Mouse (Mus musculus): Measurements from ENCODE around the gene Ripor1. TPM values are rescaled to one million over a fixed set of nuclear protein-coding genes. Genes with fewer than 3 reads are reported as not detected.
"Not testable (repeated sequence)": the region's sequence is repeated elsewhere in the genome, so short reads cannot be mapped to it uniquely, and the experiment has no call there.

Ripor1 gene
- total RNA-seq, 2 experiments from 2014 or later = 81.0 to 81.3 TPM

- DNase-seq (ENCODE audit: low spot score in 2 of 2) = no peak
- intact Hi-C loops (cut with DNase I) = no loop called here
Measured at GRCm38 (mm10) chr8:105601301-105601700, 3.8 kb upstream of the Ripor1 start.

GRCm38 (mm10) chr8:105602540-105602939 is 2.5 kb upstream of the Ripor1 start:
- intact Hi-C loops (cut with DNase I); DNase-seq (ENCODE audit: low spot score in 2 of 2): not testable (repeated sequence)

GRCm38 (mm10) chr8:105605491-105606188 is 585 bp downstream of the Ripor1 start:
- intact Hi-C loops (cut with DNase I) = loop anchor here (2.0 kb wide), 1 partner anchor 39 kb away; the partner anchor contains the start of gene Atp6v0d1

DNA sequence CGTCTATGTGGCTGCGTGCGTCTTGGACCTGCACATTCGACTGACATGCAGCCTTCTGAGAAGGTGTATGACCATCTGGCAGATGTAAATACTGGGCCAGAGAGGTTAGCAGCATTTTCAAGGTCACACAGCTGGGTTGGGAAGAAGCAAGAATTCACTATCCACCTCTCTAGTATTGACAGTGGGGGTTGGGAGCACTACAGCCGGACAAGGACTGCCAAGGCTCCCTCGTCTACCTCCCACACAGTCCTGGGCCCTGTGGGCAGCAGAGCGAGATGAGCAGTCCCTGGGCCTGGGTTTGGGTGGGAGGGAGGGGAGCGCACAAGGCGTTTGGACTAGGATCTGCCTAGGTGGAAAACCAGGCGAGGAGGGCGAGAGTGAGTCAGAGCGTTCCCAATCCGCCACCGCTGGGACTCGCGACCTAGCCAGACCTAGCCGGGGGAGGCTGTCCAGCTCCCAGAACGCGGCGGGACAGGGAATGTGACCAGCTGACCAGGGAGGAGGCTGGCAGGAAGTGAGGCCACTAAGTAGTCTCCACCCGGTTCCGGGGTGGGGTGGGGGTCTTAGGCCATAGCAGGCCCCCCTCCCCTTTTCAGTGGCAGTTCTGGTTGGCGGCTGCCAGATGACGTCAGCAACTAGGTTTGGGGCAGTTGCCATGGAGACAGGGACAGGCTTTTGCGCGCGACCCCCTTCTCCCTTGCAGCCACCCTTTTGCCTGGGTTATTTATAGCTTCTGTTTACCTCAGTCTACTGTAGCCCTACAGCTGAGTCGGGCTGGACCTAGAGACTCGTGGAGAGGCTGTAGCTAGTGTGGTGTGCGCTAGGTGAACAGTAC is 1.4 kb downstream of the Ripor1 start:
- peak; percentile 88 to 94 for DNase-seq (ENCODE audit: low spot score in 2 of 2)
- intact Hi-C loops (cut with DNase I) = no loop called here

More at GRCm38 (mm10) chr8:105605491-105606188, 585 bp downstream of the Ripor1 start:
- no peak for DNase-seq (ENCODE audit: low spot score in 2 of 2)

DNA sequence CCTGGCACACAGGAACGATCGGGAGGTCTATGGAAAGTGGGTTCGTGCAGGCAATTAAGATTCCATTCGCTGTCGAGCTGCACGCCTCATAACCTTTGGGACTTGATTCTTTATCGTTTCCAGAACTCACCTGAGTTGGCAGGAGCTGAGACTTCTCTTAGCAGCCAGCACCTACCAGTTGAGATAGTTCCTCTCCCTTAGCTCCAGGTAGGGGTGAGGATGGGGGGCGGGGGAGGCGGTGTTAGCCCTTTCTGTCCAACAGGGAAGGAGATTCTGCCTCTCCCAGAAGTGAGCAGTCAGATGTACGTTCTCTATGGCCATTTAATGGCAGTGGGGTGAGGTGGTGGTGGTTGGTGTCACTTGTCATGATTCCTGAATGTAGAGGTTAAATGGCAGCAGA is 2.0 kb downstream of the Ripor1 start:
- intact Hi-C loops (cut with DNase I) = no loop called here
- DNase-seq (ENCODE audit: low spot score in 2 of 2) = no peak

- intact Hi-C loops (cut with DNase I) = no loop called here
- DNase-seq (ENCODE audit: low spot score in 2 of 2) = peak in 1 of 2 experiments; percentile 61
Measured at GRCm38 (mm10) chr8:105607684-105608083, 2.6 kb downstream of the Ripor1 start.

- DNase-seq (ENCODE audit: low spot score in 2 of 2) = no peak
- intact Hi-C loops (cut with DNase I) = no loop called here
Measured at GRCm38 (mm10) chr8:105609355-105609754, 4.3 kb downstream of the Ripor1 start.

DNA sequence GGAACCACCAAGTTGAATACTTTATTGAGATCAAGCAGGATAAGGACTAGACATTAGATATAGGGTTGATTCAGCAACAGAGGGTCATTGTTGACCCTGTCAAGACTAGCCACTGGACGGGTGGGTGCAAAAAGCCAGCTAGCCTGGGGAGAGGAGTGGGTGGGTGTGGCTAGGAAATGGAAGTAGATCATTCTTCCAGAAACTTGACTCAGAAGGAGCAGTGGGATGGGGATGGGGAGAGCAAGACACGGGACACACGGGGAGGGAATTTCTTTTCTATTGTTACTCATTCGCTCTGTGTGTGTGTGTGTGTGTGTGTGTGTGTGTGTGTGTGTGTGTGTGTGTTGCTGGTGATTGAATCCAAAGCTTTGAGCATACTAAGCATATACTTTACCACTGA is 4.7 kb downstream of the Ripor1 start:
- intact Hi-C loops (cut with DNase I) = no loop called here
- no peak for DNase-seq (ENCODE audit: low spot score in 2 of 2)

DNA sequence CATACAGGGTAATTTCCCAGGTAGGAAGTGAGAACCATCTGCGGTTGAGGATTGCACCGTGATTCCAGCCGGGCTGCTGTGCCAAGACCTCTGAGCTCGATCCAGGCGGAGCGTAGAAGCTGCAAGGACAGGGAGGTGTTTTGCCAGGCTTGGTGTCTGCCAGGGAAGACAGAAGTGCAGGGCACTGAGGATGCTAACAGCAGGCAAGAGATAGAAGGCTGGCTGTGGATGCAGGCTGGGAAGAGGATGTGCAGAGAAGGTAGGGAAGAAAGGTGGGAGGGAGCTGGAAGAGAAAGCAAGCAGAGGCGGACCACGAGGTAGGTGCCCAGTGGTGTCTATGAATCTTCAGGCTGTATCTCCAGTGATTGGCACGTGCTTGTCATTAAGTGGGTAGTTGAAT is 6.8 kb downstream of the Ripor1 start:
- DNase-seq (ENCODE audit: low spot score in 2 of 2) = no peak
- intact Hi-C loops (cut with DNase I) = no loop called here

- DNase-seq (ENCODE audit: low spot score in 2 of 2) = no peak
- intact Hi-C loops (cut with DNase I) = no loop called here
Measured at GRCm38 (mm10) chr8:105613037-105613436, 8.0 kb downstream of the Ripor1 start.

DNA sequence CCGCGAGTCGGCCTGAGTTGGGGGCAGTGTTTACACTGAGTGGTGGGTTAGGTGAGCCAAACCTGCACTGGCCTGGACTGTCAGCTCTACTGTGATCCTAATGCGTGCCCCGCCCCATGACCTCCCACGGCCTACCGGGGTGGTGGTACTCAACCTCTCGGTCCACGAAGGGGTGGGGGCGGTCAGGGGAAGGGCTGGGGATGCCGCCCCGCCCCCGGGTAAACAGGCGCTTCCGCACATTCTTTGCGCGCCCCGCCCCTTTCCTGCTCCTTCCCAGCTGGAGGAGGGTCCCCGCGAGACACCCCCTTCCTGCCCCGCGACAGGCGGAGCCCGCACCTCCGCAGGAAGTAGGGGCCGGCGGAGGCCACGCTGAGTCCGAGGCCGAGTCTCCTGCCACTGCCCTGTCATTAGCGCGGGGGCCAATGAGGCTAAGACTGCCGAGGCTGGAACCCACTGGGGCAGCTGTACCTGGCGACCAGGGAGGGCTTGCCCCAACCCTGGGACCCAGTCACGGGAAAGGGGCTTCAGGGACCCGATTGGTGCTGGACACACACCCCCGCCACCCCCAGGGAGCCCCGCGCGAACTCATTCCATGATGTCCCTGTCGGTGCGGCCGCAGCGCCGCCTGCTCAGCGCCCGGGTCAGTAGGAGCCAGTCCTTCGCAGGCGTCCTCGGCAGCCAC is 8.9 kb downstream of the Ripor1 start:
- no peak for DNase-seq (ENCODE audit: low spot score in 2 of 2)
- intact Hi-C loops (cut with DNase I) = no loop called here

- intact Hi-C loops (cut with DNase I) = no loop called here
- DNase-seq (ENCODE audit: low spot score in 2 of 2) = no peak
Measured at GRCm38 (mm10) chr8:105615942-105616341, 10.9 kb downstream of the Ripor1 start.

- intact Hi-C loops (cut with DNase I) = no loop called here
- no peak for DNase-seq (ENCODE audit: low spot score in 2 of 2)
Measured at GRCm38 (mm10) chr8:105617451-105618278, 12.6 kb downstream of the Ripor1 start.

GRCm38 (mm10) chr8:105618279-105618634 is 13.2 kb downstream of the Ripor1 start:
- intact Hi-C loops (cut with DNase I) = no loop called here
- no peak for DNase-seq (ENCODE audit: low spot score in 2 of 2)

GRCm38 (mm10) chr8:105618892-105619591 is 14.0 kb downstream of the Ripor1 start:
- intact Hi-C loops (cut with DNase I) = no loop called here
- no peak for DNase-seq (ENCODE audit: low spot score in 2 of 2)

GRCm38 (mm10) chr8:105620211-105620610 is 15.2 kb downstream of the Ripor1 start:
- DNase-seq (ENCODE audit: low spot score in 2 of 2) = no peak
- intact Hi-C loops (cut with DNase I) = loop anchor here (5.0 kb wide), 1 partner anchor 77 kb away; no protein-coding TSS in a partner anchor

GRCm38 (mm10) chr8:105620946-105621720 is 16.1 kb downstream of the Ripor1 start:
- no peak for DNase-seq (ENCODE audit: low spot score in 2 of 2)
- intact Hi-C loops (cut with DNase I) = loop anchor here (5.0 kb wide), 1 partner anchor 76 kb away; no protein-coding TSS in a partner anchor

- intact Hi-C loops (cut with DNase I) = loop anchor here (2.0 to 5.0 kb wide), 2 partner anchors 15 to 75 kb away; partner anchors contain the start of genes Agrp and Ctcf
- no peak for DNase-seq (ENCODE audit: low spot score in 2 of 2)
Measured at GRCm38 (mm10) chr8:105621841-105622240, 16.8 kb downstream of the Ripor1 start.

Data from left cerebral cortex, postnatal 14 days (tissue).